Mouse (Mus musculus) midbrain, embryonic 14.5 days (tissue): ENCODE results near the gene Tmem104. TPM values are rescaled to one million over a fixed set of nuclear protein-coding genes. Genes with fewer than 3 reads are reported as not detected.

ENCODE experiments used
- ATAC-seq: fragments of 200-750 bp; cut with Nextera tagmentation; 2 replicates; pipeline ENCODE4 v1.8.0; 2017; ENCODE audit warnings: moderate number of reproducible peaks, moderate library complexity; ENCODE audit not compliant: low FRiP score, low TSS enrichment
- DNase-seq: peaks from one replicate; pipeline ENCODE4 v3.0.0-alpha.2; 2015
- H3K27ac ChIP-seq: fragments of 300-500 bp; sonication (generic); replicated peaks from 2 replicates; pipeline ENCODE4 v1.5.1; 2014; ENCODE audit warnings: mild to moderate bottlenecking, low read depth, low read length, moderate library complexity
- H3K27me3 ChIP-seq: fragments of 300-500 bp; sonication (generic); 2 replicates; pipeline ENCODE4 v1.6.1; 2014; ENCODE audit warnings: low read length, control low read depth, mixed read lengths; ENCODE audit not compliant: control insufficient read depth, insufficient read depth
- H3K36me3 ChIP-seq: fragments of 300-500 bp; sonication (generic); 2 replicates; pipeline ENCODE4 v1.6.1; 2014; ENCODE audit warnings: low read length, control low read depth; ENCODE audit not compliant: control insufficient read depth, insufficient read depth
- H3K4me1 ChIP-seq: fragments of 300-500 bp; sonication (generic); 2 replicates; pipeline ENCODE4 v1.6.1; 2014; ENCODE audit warnings: mild to moderate bottlenecking, antibody characterized with exemption, low read length, control low read depth; ENCODE audit not compliant: control insufficient read depth, insufficient read depth
- H3K4me2 ChIP-seq: fragments of 300-500 bp; sonication (generic); 2 replicates; pipeline ENCODE4 v1.6.1; 2014; ENCODE audit warnings: mild to moderate bottlenecking, low read length, moderate library complexity
- H3K4me3 ChIP-seq: fragments of 300-500 bp; sonication (generic); replicated peaks from 2 replicates; pipeline ENCODE4 v1.5.1; 2014; ENCODE audit warnings: low read depth, low read length
- H3K9ac ChIP-seq: fragments of 300-500 bp; sonication (generic); replicated peaks from 2 replicates; pipeline ENCODE4 v1.6.1; 2014; ENCODE audit warnings: mild to moderate bottlenecking, low read length, moderate library complexity
- H3K9me3 ChIP-seq: fragments of 300-500 bp; sonication (generic); 2 replicates; pipeline ENCODE4 v1.6.1; 2016; ENCODE audit warnings: low read length, control low read depth, mixed read lengths; ENCODE audit not compliant: control insufficient read depth
- WGBS: fragments of 180-500 bp; shearing (Covaris S2); extraction: QIAGEN DNeasy Blood & Tissue Kit; methylation state at CpG from one replicate; pipeline ENCODE4 v1.1.7; 2014; 5-methylcytosine and 5-hydroxymethylcytosine counted together
- microRNA-seq: library from miRNA; unstranded; fragments of <30 nt; microRNA quantifications from one replicate; pipeline ENCODE4, GENCODE M21; 2016
- polyA plus RNA-seq: library from polyadenylated mRNA; unstranded; fragments of >200 nt; fragmentation: Nextera tagmentation; extraction: Ambion mirVana; gene quantifications from 2 replicates; pipeline ENCODE4 v1.2.1, GENCODE M21; 2014

Tmem104 gene
- polyA plus RNA-seq, 1 experiment from 2014 or later: 14.9 TPM

GRCm38 (mm10) chr11:115292631-115293375, 105.5 kb downstream of the Tmem104 start:
- ATAC-seq (no peak), DNase-seq (no peak)
- Histone ChIP-seq H3K27ac (no peak overlapping the region), H3K9ac (no peak overlapping the region), H3K4me3 (no peak overlapping the region), H3K36me3 (no peaks in the 10 kb centered on the region), H3K27me3 (no peaks in the 10 kb centered on the region; the same call in 1 of the 2 replicates), H3K4me2 (no peak overlapping the region), H3K4me1 (0 out of 2 replicates have a peak, but pooled peaks cover 8% of the 10 kb centered on the region), H3K9me3 (no peaks in the 10 kb centered on the region)
- 72% methylated on average over 14 of the region's 14 CpGs for WGBS

- H3K27me3 ChIP-seq: no peaks in the 10 kb centered on the region; the same call in 1 of the 2 replicates
- H3K4me3 ChIP-seq: no peak overlapping the region
- no peak for ATAC-seq
- no peak overlapping the region for H3K27ac ChIP-seq
- whole genome bisulfite sequencing: 90% methylated on average over 11 of the region's 11 CpGs
- H3K4me2 ChIP-seq: no peak overlapping the region
- no peak overlapping the region for H3K9ac ChIP-seq
- 0 out of 2 replicates have a peak, but pooled peaks cover 8% of the 10 kb centered on the region for H3K4me1 ChIP-seq
- H3K9me3 ChIP-seq: no peaks in the 10 kb centered on the region
- H3K36me3 ChIP-seq: no peaks in the 10 kb centered on the region
- DNase-seq: no peak
Observed at GRCm38 (mm10) chr11:115295939-115296338, 108.7 kb downstream of the Tmem104 start.

Small RNA genes lying within 50 kb of the gene (microRNA-seq; reads per million reads assigned to microRNA genes)
- not detected for gene Gm25837

Other genes with a start within 250 kb of the Tmem104 start
- not detected in 2 replicates for gene Cd300c, start 218.3 kb upstream of the Tmem104 start, polyA plus RNA-seq
- 0.08 TPM in 1 of 2 replicates, not detected in the other for gene Cd300ld, start 197.6 kb upstream of the Tmem104 start, polyA plus RNA-seq
- gene Cd300c2, start 185.6 kb upstream of the Tmem104 start, polyA plus RNA-seq: 0.84 and 1.2 TPM in 2 replicates
- gene Cd300ld2, start 171.3 kb upstream of the Tmem104 start, polyA plus RNA-seq: not detected in 2 replicates
- gene Cd300ld4, start 160.5 kb upstream of the Tmem104 start, polyA plus RNA-seq: not detected in 2 replicates
- not detected in 2 replicates for gene Cd300ld5, start 149.7 kb upstream of the Tmem104 start, polyA plus RNA-seq
- not detected in 2 replicates for gene Cd300ld3, start 139.1 kb upstream of the Tmem104 start, polyA plus RNA-seq
- gene Cd300e, start 125.3 kb upstream of the Tmem104 start, polyA plus RNA-seq: not detected in 2 replicates
- 0.26 and 0.83 TPM in 2 replicates for gene Rab37, start 96.1 kb upstream of the Tmem104 start, polyA plus RNA-seq
- gene Cd300lf, start 53.5 kb upstream of the Tmem104 start, polyA plus RNA-seq: not detected in 2 replicates
- gene Slc9a3r1, start 24.1 kb upstream of the Tmem104 start, polyA plus RNA-seq: 44.3 and 46.6 TPM in 2 replicates
- gene Nat9, start 372 bp downstream of the Tmem104 start, polyA plus RNA-seq: 17.4 and 21.2 TPM in 2 replicates
- 0.12 and 0.49 TPM in 2 replicates for gene Grin2c, start 79.8 kb downstream of the Tmem104 start, polyA plus RNA-seq
- 15.0 and 15.9 TPM in 2 replicates for gene Fdxr, start 89.6 kb downstream of the Tmem104 start, polyA plus RNA-seq
- 0.72 and 1.4 TPM in 2 replicates for gene Fads6, start 110.2 kb downstream of the Tmem104 start, polyA plus RNA-seq
- not detected in 2 replicates for gene Otop2, start 119.7 kb downstream of the Tmem104 start, polyA plus RNA-seq
- 0.08 and 0.16 TPM in 2 replicates for gene Ush1g, start 134.6 kb downstream of the Tmem104 start, polyA plus RNA-seq
- 0.54 and 1.4 TPM in 2 replicates for gene Otop3, start 147.2 kb downstream of the Tmem104 start, polyA plus RNA-seq
- 43.3 and 52.6 TPM in 2 replicates for gene Hid1, start 180.3 kb downstream of the Tmem104 start, polyA plus RNA-seq
- gene Cdr2l, start 194.4 kb downstream of the Tmem104 start, polyA plus RNA-seq: 27.1 and 29.5 TPM in 2 replicates
- gene Mrpl58, start 216.3 kb downstream of the Tmem104 start, polyA plus RNA-seq: 222 and 223 TPM in 2 replicates
- 838 and 924 TPM in 2 replicates for gene Atp5h, start 232.5 kb downstream of the Tmem104 start, polyA plus RNA-seq
- gene Kctd2, start 232.6 kb downstream of the Tmem104 start, polyA plus RNA-seq: 37.3 and 41.6 TPM in 2 replicates